Mouse (Mus musculus) lung, embryonic 14.5 days (tissue): ENCODE data around the gene Satb1. TPM values are rescaled to one million over a fixed set of nuclear protein-coding genes. Genes with fewer than 3 reads are reported as not detected.
A peak's percentile ranks its signal among the peaks of the same experiment; 100 is the strongest.

Source experiments
- ATAC-seq: fragments of 200-750 bp; cut with Nextera tagmentation; 2 replicates; pipeline ENCODE4 v1.8.0; 2017; ENCODE audit warnings: mild to moderate bottlenecking, moderate TSS enrichment, moderate library complexity; ENCODE audit not compliant: insufficient read depth
- DNase-seq: peaks from one replicate; pipeline ENCODE4 v3.0.0-alpha.2; 2015
- H3K27ac ChIP-seq: fragments of 300-500 bp; sonication (generic); 2 replicates; pipeline ENCODE4 v1.5.1; 2014; ENCODE audit warnings: low read depth, mild to moderate bottlenecking, moderate library complexity
- H3K27me3 ChIP-seq: fragments of 300-500 bp; sonication (generic); 2 replicates; pipeline ENCODE4 v1.6.1; 2014; ENCODE audit warnings: low read length, control low read depth; ENCODE audit not compliant: insufficient read depth
- H3K36me3 ChIP-seq: fragments of 300-500 bp; sonication (generic); 2 replicates; pipeline ENCODE4 v1.6.1; 2014; ENCODE audit warnings: control low read depth; ENCODE audit not compliant: insufficient read depth
- H3K4me1 ChIP-seq: fragments of 300-500 bp; sonication (generic); 2 replicates; pipeline ENCODE4 v1.6.1; 2014; ENCODE audit warnings: antibody characterized with exemption, control low read depth; ENCODE audit not compliant: insufficient read depth
- H3K4me2 ChIP-seq: fragments of 300-500 bp; sonication (generic); 2 replicates; pipeline ENCODE4 v1.6.1; 2014; ENCODE audit warnings: mild to moderate bottlenecking
- H3K4me3 ChIP-seq: fragments of 300-500 bp; sonication (generic); 2 replicates; pipeline ENCODE4 v1.5.1; 2014; ENCODE audit warnings: low read depth, low read length
- H3K9ac ChIP-seq: fragments of 300-500 bp; sonication (generic); 2 replicates; pipeline ENCODE4 v1.6.1; 2014
- H3K9me3 ChIP-seq: fragments of 300-500 bp; sonication (generic); 2 replicates; pipeline ENCODE4 v1.6.1; 2016; ENCODE audit warnings: low read depth, low read length, control low read depth
- CTCF ChIP-seq: IDR thresholded peaks from 2 replicates; pipeline ENCODE4 v1.5.1; 2016; ENCODE audit warnings: antibody characterized with exemption, low read depth
- WGBS: fragments of 180-500 bp; shearing (Covaris S2); extraction: QIAGEN DNeasy Blood & Tissue Kit; methylation state at CpG from one replicate; pipeline ENCODE4 v1.1.7; 2014; 5-methylcytosine and 5-hydroxymethylcytosine counted together
- polyA plus RNA-seq: library from polyadenylated mRNA; unstranded; fragments of >200 nt; fragmentation: Nextera tagmentation; extraction: Ambion mirVana; gene quantifications from 2 replicates; pipeline ENCODE4 v1.2.1, GENCODE M21; 2014

Gene Satb1
- polyA plus RNA-seq, 1 experiment from 2014 or later, result 11.8 TPM

DNA sequence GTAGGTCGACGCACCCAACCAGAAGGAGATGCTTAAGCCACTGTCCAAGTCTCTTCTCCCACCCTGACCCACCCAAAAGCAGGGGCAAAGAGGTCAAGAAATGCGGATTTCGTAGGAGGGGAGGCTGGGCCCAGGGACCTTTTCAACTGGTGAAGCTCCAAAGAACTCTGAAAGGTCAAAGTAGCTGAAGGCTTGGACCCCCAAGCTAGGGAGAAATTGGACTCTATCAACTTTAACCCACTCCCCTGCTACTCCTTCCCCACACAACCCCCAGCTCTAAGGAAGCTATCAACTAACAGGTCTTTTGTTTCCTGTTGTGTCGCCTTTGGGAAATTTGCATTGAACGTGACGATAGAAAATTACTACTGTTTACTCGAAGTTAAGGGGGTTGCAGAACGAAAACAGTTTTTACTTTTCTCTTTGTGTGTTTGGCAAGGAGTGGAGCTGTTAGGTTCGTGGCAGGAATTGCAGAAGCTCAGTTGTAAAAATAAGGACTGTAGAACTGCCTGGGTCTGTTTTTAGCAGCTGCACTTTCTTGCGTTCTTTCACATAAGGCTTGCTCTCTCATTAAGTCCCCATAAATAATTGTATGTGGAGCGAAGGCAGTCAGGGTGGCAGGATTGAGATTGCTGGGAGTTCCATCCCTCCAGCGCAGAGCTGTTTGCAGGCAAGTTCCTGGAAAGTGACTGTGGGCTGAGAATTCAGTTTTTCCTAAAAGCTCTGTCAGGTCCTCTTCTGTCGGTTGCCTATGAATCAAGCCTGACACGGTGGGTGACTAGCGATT lies 680 bp upstream of the Satb1 start:
- DNase-seq, result no peak
- H3K9ac ChIP-seq, result no peak overlapping the region
- H3K4me3 ChIP-seq, result peak overlapping the region; percentile 60; the same call in 1 of the 2 replicates
- peaks cover 49% of the 10 kb centered on the region for H3K27me3 ChIP-seq
- WGBS, result 3% methylated on average over 16 of the region's 16 CpGs
- no peak overlapping the region for H3K27ac ChIP-seq
- H3K4me1 ChIP-seq, result 0 out of 2 replicates have a peak, but pooled peaks cover 2% of the 10 kb centered on the region
- no peaks in the 10 kb centered on the region for H3K36me3 ChIP-seq
- H3K4me2 ChIP-seq, result peak overlapping the region; percentile 96; the same call in 1 of the 2 replicates
- no peaks in the 10 kb centered on the region for H3K9me3 ChIP-seq
- no peak for TF ChIP-seq CTCF
- ATAC-seq, result no peak

DNA sequence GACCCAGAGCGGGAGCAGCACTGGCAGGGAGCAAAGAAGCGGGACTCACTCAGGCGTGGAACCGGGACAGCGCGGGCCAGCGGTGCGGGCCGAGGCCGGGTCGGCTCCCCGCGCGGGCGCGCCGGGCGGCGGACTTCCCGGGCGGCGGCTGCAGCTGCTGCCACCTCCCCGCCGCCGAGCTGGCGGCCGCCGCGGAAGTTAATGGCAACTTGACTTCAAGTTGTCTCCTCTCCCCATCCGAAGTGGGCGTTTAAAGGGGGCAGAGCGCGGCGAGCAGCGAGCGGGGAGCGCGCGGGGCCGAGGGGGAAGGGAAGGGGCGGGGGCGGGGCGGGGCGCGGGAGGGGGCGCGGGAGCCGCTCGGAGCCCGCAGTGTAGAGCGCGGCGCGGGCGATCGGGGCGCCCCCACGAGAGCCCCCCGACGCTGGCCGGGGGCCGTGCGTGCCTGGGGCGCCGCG lies 642 bp downstream of the Satb1 start:
- no peaks in the 10 kb centered on the region for H3K36me3 ChIP-seq
- peak overlapping the region; percentile 60 for H3K4me3 ChIP-seq
- H3K9me3 ChIP-seq, result no peaks in the 10 kb centered on the region
- ATAC-seq (peak; percentile 71), DNase-seq (peak; percentile 63)
- whole genome bisulfite sequencing, result under 1% methylated on average over 42 of the region's 66 CpGs
- peak overlapping the region; percentile 96 for H3K4me2 ChIP-seq
- H3K4me1 ChIP-seq, result 0 out of 2 replicates have a peak, but pooled peaks cover 2% of the 10 kb centered on the region
- no peak overlapping the region for H3K27ac ChIP-seq
- TF ChIP-seq CTCF, result no peak
- H3K27me3 ChIP-seq, result peaks cover 58% of the 10 kb centered on the region
- H3K9ac ChIP-seq, result peak overlapping the region; percentile 41

DNA sequence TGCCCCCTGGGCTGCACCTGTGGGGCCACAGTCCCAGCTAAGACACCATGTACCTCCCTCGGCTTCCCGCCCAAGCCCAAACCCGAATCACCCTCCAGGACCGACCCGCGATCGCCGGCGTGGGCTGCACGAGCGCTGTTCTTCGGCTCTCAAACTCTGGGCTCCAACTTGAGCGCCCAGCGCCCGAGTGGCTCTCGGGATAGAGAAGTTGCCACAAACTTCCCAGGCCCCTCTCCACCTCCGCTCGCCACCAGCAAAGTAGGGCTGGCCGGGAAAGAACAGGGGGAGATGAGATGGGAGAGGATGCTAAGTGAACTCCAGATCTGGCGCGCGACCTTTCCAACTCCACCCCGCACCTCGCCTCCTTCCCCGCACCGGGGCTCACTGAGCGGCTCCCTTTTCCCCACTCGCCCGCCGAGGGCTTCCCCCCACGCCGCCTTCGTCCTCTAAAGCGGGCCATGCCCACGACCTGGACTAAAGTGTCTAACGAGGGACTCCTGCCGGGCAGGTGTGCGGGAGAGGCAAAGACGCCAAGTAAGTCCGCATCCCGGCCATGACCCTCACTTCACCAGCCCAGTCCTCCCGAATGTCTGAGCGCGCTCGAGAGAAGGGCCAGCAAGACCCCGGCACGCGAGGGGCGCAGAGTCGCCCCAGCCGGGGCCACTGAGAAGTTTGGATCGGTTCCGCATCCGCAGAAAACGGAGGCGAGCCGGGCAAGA lies 1.2 kb downstream of the Satb1 start:
- WGBS, result under 1% methylated on average over 57 of the region's 57 CpGs
- 0 out of 2 replicates have a peak, but pooled peaks cover 2% of the 10 kb centered on the region for H3K4me1 ChIP-seq
- H3K27ac ChIP-seq, result no peak overlapping the region
- H3K36me3 ChIP-seq, result no peaks in the 10 kb centered on the region
- peak; percentile 24 for DNase-seq
- peak overlapping the region; percentile 60 for H3K4me3 ChIP-seq
- peak; percentile 19; the same call in 1 of the 2 replicates for ATAC-seq
- H3K9me3 ChIP-seq, result no peaks in the 10 kb centered on the region
- peak overlapping the region; percentile 41 for H3K9ac ChIP-seq
- H3K4me2 ChIP-seq, result peak overlapping the region; percentile 96
- TF ChIP-seq CTCF, result no peak
- peaks cover 63% of the 10 kb centered on the region for H3K27me3 ChIP-seq

DNA sequence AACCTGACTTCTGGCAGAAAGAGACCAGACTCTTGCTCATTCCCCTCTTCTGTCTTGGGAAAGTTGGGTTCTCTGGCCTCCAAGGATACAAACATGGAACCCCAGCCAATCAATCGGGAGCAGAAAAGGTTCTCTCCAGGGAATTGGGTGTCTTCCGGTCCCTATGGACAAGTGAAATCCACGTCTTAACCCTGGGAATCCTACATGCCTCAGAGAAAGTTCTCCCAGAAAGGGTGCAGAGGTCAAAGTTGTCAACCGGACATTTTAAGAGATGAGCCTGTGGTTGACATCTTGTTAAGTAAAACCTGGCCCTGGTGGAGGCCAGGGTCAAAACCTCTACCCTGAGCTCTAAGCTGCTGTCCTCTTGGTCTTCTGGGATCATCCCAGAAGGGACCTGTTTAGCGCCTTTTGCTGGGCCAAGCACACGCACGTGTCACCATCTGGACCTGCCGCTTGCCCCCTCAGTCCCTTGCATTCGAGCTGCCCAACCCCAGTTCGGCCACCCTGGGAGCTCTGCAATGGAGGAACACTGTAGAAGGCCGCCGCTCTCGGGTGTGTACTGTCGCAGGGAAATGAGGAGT lies 1.9 kb downstream of the Satb1 start:
- Histone ChIP-seq H3K27me3 (peaks cover 69% of the 10 kb centered on the region), H3K27ac (no peak overlapping the region), H3K4me3 (peak overlapping the region; percentile 60), H3K9me3 (no peaks in the 10 kb centered on the region), H3K4me2 (peak overlapping the region; percentile 96), H3K4me1 (0 out of 2 replicates have a peak, but pooled peaks cover 2% of the 10 kb centered on the region), H3K9ac (no peak overlapping the region), H3K36me3 (no peaks in the 10 kb centered on the region)
- 10% methylated on average over 14 of the region's 14 CpGs for WGBS
- TF ChIP-seq CTCF, result no peak
- no peak for DNase-seq
- 0 out of 2 replicates have a peak, but pooled peaks have one; percentile 6 for ATAC-seq

- ATAC-seq (no peak), DNase-seq (no peak)
- H3K9me3 ChIP-seq, result no peaks in the 10 kb centered on the region
- no peak for TF ChIP-seq CTCF
- no peak overlapping the region for H3K4me2 ChIP-seq
- H3K27ac ChIP-seq, result no peak overlapping the region
- no peak overlapping the region for H3K4me3 ChIP-seq
- no peaks in the 10 kb centered on the region for H3K36me3 ChIP-seq
- 0 out of 2 replicates have a peak, but pooled peaks cover 2% of the 10 kb centered on the region for H3K4me1 ChIP-seq
- peaks cover 59% of the 10 kb centered on the region for H3K27me3 ChIP-seq
- H3K9ac ChIP-seq, result no peak overlapping the region
Observed at GRCm38 (mm10) chr17:51829436-51829835, 3.7 kb downstream of the Satb1 start.

GRCm38 (mm10) chr17:51827922-51828410 lies 5.1 kb downstream of the Satb1 start:
- no peak overlapping the region for H3K9ac ChIP-seq
- no peak overlapping the region for H3K27ac ChIP-seq
- no peak for DNase-seq
- peaks cover 45% of the 10 kb centered on the region for H3K27me3 ChIP-seq
- H3K4me3 ChIP-seq, result no peak overlapping the region
- no peaks in the 10 kb centered on the region for H3K36me3 ChIP-seq
- 0 out of 2 replicates have a peak, but pooled peaks cover 2% of the 10 kb centered on the region for H3K4me1 ChIP-seq
- H3K4me2 ChIP-seq, result no peak overlapping the region
- no peak for TF ChIP-seq CTCF
- ATAC-seq, result no peak
- WGBS, result 56% methylated on average over 8 of the region's 8 CpGs
- no peaks in the 10 kb centered on the region for H3K9me3 ChIP-seq
